Mouse (Mus musculus): ENCODE measurements around the gene Gm10192.

GRCm38 (mm10) chr4:97156084-97156483 lies 26.9 kb downstream of the Gm10192 start:
- no peak for TF ChIP-seq CTCF (IDR thresholded peaks at IDR 0.05; ENCODE audit: low read depth)
- no peak for TF ChIP-seq EP300 (IDR thresholded peaks at IDR 0.05; ENCODE audit: low read depth)

Data from liver, embryonic 14.5 days (tissue).